Mouse (Mus musculus): ENCODE measurements around the gene Stfa2.
"Not testable (repeated sequence)": the region's sequence is repeated elsewhere in the genome, so short reads cannot be mapped to it uniquely, and the experiment has no call there.

Stfa2 gene

GRCm38 (mm10) chr16:36408357-36408756, at the start of gene Stfa2:
Gene Stfa2, minus strand, starts transcription at chr16:36408457.
- DNase-seq = no peak

- no peak for DNase-seq
Observed at GRCm38 (mm10) chr16:36455342-36455802, 47.1 kb upstream of the Stfa2 start, which contains the start of gene Stfa3. Gene Stfa3, minus strand, starts transcription at chr16:36455392.

- DNase-seq = not testable (repeated sequence)
Observed at GRCm38 (mm10) chr16:36420979-36421378, 12.7 kb upstream of the Stfa2 start.

GRCm38 (mm10) chr16:36389060-36389459, 19.2 kb downstream of the Stfa2 start:
- no peak for DNase-seq

GRCm38 (mm10) chr16:36367648-36368047, 40.6 kb downstream of the Stfa2 start, which contains the start of gene BC100530:
Gene BC100530, minus strand, starts transcription at chr16:36367748.
- not testable (repeated sequence) for DNase-seq
